Mouse (Mus musculus) megakaryocyte, embryonic 14.5 days (primary cell): Measurements from ENCODE around the gene Vps52.

Experiments used
- FLI1 ChIP-seq: IDR thresholded peaks from 2 replicates; pipeline ENCODE4 v1.6.1; 2012; ENCODE audit warnings: low read length, inconsistent platforms, mixed read lengths
- GATA1 ChIP-seq: IDR thresholded peaks from 3 replicates; pipeline ENCODE4 v1.6.1; 2012; ENCODE audit warnings: mixed read lengths, low read length, inconsistent platforms, borderline replicate concordance

- TF ChIP-seq GATA1 (no peak), FLI1 (no peak)
Observed at GRCm38 (mm10) chr17:34000150-34000537, 44.5 kb downstream of the Vps52 start, which contains the start of gene H2-K1.
